Mouse (Mus musculus): Measurements from ENCODE around the gene 1700003F12Rik.

GRCm38 (mm10) chr2:154516944-154517343, 29.9 kb upstream of the 1700003F12Rik start:
- TF ChIP-seq POLR2A (IDR thresholded peaks at IDR 0.05; ENCODE audit: extremely low read depth, insufficient read depth, low read length) (no peak), CTCF (IDR thresholded peaks at IDR 0.05; ENCODE audit: low read depth, low read length) (no peak)
